Mouse (Mus musculus) cerebellum, postnatal 4 days (tissue): ENCODE results near the gene Cluh.

Experiments used
- DNase-seq, 2 experiments: peaks; one replicate each; pipeline ENCODE4 v3.0.0; 2022; ENCODE audit warnings: low spot score in 2 of 2, mixed read lengths in 1 of 2

Cluh gene

DNA sequence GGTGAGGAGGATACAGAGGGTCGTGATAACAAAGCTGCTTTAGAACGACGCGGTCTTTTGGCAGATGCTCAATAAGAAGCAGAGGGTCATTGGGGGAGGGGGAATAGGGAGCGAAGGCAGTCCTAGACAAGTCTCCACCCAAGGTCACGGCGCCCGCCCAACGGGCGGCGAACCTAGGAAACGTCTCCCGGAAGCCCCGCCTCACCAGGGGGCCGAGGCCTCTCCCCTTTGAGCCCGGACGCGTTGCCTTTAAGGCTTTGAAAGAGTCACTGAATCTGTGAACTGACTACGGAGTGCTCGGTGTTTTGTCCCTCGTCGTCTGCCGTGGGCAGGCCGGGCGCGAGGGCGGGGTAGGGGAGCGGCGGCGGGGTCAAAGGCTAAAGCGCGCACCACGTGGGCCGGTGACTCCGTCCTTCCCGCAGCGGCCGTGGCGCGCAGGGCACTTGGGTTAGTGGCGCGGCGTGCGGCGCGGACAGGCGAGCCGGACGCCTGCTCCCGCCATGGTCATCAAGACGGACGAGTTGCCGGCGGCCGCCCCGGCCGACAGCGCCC lies at the start of gene Cluh:
TSS of gene Cluh (plus strand) at position 401 of the 552 bp plus-strand sequence.
- DNase-seq: peak; percentile 94 to 97

DNA sequence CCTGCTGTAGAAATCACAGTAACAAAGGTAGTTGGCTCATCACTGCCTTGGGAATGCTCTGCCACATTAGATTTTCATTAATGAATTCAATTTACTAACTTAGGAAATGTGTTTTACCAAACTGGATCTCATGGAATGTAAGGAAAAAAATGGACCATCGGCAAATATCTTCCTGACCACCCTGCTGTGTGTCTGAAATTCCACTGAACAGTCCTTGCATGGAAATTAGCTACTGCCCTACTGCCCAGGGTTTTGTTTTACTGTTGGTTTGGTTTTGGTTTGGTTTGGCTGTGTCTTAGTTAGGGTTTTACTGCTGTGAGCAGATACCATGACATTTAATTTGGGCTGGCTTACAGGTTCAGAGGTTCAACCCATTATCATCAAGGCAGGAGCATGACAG lies 47.0 kb upstream of the Cluh start:
- no peak for DNase-seq

DNA sequence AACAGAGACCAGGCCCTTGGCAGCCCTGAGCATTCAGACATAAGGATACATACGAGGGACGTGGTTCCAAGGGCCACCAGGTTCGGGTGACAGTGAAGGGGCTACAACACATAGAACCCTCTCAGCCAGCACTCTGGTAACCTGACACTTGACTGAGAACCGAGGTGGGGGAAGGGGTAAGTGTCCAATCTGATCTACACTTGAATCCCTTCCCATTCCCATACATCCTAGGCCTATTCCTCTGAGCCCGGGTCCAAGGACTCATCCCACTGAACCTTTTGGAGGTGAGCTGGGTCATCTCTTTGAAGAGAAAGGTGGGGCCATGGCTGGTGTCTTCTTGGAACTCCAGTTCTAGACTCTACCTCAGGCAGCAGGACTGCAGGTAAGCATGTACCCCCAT lies 39.2 kb upstream of the Cluh start:
- DNase-seq: no peak

DNA sequence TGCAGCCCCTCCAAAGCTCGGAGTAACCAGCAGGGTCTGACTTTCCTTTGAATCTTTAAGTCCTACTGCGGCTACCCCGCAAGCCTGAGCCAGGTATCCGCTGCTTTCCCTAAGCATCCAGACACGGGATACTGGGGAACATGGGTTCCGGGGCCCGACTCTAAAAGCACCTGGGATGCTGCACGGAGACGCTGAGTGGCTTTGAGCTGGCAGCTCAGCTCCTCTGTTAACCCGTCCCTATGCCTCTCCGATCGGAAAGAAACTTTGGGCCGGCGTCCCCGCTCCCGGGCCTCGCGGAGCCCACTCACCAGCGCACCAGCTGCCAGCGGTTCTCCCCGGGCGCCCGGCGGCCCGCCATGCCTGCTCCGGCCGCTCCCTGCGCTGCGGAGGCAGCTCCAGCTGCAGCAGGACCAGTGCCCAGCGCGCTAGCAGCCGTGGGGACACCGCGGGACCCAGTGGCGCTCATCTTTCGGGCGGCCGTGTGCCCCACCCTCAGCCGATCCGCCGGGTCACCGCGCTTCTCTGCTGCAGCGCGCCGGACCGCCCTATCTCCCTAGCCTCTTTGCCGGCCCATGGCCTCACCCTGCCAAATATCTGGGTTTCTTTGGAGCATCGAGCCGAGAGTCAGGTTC lies 38.6 kb upstream of the Cluh start, which contains the start of gene Rap1gap2:
TSS of gene Rap1gap2 (minus strand) at position 371 of the 632 bp plus-strand sequence.
- DNase-seq: no peak

DNA sequence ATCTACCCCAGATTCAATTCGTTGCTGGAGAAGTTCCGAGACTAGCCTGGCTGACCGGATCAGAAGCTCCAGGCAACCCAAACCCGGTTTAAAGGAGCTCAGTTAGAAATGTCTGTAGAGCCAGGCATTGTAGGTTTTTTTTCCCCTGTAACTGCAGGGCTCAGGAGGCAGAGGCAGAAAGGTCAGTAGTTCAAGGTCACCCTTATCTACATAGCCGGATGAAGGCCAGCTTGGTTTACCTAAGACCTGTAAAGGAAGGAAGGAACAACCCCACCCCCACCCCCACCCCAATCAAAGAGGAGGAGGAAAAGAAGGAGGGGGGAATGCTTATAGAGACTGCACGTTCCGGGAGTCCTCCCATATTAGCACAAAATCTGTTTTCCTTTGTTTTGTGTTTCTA lies 37.9 kb upstream of the Cluh start:
- DNase-seq: no peak

DNA sequence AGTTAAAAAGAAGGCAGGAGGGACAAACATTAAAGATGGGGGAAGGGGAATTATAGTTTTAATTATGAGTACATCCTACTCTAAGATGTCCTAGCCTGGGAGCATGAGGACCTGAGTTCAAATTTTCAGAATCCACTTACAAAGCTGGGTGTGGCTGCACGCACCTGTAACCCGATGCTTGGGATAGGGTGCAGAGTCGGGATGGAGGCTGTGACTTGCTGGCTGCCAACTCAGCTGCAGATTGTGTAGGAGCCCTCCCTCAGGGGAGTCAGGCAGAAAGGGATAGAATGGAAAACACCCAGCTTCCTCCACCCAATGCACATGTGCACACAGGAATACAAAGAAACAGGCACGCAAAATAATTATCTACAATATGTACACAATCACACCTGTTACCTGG lies 35.9 kb upstream of the Cluh start:
- no peak for DNase-seq

DNA sequence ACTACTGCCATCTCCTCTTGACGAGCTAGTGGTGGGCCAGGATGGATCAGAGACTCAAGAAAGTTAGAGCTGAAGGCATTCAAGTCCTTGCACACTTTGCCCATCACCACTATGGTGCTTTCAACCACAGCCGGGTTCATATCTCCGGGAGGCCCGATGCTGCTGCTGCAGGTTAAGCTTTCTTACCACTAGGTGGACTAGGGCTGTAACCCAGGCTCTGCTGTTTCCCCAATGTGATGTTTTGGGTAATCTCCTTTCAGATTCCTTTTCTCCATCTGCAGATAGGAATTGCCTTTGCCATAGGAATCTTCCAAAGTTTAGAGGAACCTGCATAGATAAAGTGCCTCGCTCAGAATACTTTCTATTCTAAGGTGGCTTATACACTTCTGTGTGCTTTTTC lies 33.7 kb upstream of the Cluh start:
- DNase-seq: no peak

DNA sequence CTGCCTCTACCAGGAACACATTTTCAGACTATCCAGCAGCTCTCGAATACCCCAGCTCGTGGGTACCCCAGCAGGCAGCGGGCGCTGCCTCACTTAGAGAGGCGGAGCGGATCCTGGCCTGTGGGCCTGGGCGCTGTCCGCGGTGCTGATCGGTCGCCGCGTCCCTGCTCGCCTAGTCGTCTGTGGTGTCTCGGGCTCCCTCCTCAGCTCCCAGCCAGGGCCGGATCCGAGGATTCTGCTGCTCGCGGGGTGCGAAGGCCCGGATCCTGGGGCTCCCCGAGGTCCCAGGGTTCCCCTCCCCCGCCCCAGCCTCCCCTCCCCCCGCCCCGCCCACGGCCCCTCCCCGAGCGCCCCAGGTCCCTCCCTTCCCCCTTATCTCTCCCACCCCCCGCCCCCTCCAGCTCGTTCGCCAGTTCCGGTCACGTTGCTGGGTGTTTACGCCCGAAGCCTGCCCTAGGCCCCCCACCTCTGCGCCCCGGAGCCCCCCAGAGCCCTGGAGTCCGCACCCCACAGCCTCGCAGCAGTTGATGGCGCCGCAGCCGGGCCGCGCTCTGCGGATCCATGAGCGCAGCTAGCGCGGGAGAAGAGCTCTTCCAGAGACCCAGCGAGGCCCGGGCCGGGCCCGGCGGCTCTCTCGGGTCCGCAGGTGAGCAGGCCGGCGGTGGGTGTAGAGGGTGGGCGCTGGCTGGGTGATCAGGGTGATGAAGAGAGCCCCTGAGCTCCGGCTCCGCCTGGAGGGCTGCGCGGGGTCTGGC lies 29.9 kb upstream of the Cluh start, which contains the start of gene Ccdc92b:
TSS of gene Ccdc92b (plus strand) at position 405 of the 755 bp plus-strand sequence.
- peak; percentile 56 to 68 for DNase-seq

DNA sequence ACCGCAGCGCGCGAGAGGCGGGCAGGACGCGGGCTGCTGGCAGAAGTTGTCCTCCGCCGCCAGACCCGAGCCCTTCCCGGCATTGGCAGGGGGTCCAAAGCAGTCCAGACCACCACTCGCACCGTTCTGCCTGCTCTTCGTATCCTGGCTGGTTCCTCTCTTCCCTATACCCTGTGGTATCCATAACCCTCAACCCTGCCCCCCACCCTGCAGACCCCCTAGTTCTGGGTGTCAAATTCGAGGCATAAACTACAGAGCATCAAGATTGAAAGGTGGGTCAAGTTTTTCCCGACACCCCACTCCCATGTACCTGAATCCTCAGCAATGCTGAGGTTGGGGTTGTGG lies 29.4 kb upstream of the Cluh start:
- no peak for DNase-seq

DNA sequence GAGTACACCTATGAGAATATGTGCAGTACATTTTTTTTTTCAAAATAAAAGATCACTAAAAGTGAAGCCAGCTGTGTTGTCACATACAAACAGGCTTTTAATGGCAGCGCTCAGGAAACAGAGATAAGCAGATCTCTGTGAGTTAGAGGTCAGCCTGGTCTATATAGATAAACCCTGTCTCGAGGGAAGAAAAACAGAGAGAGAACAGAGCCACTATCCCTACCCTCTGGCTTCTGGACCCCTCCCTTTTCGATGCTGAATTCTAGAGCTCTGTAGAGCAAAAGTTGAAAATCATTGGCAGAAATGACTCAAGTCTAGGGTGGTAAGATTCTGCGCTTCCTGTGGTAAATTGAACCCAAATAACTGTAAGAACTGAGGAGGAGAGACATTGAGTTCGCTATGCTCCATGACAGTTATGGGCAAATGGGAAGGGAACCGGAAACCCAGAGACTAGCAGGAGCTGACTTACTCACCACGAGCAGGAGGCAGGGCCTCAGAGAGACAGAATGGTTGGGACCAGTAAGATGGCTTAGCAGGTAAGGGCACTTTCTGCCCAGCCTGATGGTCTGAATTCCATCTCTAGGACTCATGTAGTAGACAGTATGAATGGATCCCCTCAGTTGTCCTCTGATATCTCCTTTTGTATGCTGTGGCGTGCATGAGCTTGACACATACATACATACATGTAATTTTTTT lies 27.2 kb upstream of the Cluh start:
- DNase-seq: no peak

DNA sequence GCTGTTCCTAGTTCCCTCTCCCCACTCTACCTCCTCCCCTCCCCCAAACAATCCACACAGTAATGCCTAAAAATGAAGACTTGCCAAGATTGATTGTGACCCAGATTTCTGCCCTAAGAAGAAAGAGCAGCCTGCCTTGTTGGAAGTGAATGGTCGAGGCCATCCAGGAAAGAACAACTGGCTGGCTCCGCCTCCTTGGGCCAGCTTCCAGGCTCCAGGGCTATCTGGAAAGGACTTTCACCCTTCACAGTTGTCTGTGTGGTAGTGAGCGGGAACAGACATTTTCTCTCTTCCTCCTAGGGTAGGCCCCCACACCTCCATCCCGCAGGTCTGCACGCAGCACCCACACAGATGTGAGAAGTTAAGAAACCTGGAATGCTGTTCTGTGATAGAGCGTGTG lies 25.6 kb upstream of the Cluh start:
- no peak for DNase-seq

DNA sequence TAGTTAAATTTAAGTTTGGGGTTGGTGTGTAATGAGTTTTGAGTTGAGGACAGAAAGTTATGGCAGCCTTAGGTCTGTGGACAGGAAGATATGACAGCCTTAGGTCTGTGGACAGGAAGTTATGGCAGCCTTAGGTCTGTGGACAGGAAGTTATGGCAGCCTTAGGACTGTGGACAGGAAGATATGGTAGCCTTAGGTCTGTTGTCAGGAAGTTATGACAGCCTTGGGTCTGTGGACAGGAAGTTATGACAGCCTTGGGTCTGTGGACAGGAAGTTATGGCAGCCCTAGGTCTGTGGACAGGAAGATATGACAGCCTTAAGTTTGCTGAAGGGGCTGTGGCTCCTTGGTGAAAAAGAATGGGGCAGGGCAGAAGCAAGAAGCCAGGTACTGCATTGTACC lies 24.0 kb upstream of the Cluh start:
- DNase-seq: no peak

DNA sequence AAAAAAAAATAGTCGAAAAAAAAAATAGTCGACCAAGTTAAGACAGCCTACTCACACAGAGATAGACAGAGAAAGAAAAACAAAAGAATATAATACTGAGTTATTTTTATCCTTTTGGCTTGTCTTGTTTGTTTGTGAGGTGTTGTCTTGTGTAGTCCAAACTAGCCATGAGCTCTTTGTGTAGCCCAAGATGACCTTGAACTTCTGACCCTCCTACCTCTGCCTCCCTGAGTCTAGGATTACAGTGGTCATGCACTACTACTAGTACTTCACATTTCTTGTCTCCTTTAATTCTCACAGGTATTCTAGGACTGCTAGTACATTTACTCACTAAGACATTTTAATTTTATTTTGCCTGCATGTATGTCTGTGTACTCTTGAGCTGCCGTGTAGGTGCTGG lies 21.8 kb upstream of the Cluh start:
- no peak for DNase-seq

DNA sequence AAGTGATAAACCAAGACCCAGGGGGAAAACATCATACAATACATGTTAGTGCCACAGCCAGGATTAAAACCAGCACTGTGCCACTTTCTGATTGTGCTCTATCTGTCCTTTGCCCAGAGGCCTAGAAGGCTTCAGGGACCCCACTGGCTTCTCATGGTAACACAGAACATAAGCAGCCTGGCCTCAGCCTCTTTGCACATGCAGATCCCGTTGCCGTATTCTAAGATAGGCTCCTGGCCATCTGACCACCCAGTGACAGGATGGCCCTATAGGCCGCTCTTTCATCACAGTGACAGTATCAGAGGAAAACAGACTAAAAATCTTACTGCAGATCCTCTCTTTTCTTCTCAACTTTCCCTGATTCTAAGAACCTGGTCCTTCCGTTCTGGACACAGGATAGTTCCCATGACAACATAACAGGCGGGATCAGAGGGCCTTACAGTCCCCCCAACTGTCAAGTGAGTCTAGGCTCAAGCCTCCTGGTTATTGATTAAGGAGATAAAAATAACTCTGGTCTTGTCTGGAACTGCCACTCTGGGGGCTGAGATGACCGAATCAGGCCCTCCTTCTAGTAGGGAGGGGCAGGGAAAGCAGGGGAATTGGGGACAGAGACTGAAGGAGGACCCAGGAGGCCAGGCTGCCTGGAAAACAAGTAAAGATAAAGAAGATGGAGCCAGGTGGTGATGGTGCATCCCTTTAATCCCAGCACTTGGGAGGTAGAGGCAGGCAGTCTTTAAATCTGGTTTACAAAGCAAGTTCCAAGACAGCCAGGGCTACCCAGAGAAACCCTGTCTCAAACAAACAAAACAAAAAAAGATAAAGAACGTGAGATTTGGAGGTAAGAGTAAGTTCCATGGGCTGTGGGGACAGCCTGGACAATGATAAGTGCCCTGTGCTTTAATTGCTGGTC lies 17.2 kb upstream of the Cluh start:
- no peak for DNase-seq

DNA sequence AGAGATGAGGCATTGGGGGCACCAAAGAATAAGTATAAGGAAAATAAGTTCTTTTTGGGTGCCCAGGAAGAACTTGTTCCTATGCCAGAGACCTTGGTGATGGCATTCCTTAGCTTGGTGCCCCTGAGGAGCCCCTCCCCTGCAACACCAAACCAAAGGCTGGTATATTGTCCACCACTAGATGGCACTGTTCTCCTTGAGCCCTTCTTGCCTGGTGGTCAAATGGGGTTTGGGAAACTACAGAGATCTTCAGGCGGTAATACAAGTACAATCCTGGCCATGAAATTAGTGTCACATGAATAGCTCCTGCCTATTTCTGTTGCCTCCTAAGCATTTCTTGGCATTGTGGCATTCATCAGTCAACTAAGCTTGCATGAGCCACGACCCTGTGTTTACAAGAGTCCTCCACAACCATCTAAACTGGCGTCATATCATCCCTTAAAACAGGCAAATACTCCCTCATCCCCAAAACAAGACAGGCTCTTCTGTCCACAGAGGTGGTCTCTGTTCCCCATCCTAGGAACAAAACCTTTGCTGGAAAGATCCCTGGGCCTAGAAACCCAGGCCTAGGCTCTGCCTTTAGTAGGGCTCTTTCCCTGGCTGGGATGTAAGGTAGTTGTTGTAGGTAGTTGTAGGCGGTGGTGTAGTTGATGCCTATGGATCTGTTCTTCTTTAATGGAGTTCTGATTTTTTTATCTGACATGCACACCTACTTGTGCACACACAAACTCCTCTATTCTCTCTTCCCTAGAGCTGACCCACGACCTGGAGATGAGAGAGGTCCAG lies 14.6 kb upstream of the Cluh start:
- DNase-seq: peak in 1 of 2 experiments; percentile 72

DNA sequence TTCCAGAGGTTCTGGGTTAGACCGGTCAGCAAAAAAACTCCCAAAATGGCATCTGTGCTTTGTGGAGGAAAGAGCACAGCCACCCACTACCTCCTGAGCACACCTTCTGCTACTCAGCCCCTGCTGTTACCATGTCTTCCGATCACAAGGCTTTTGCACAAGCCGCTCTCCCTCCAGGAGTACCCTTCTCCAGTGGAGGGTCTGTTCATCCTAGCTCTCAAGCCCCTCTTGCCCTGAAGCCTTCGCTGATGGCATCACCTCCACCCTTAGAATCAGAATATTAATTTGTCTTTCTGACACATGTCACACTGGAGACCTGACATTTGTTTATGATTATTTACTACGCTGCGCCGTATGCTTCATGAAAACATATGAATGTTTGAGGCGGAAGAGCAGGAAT lies 11.8 kb upstream of the Cluh start:
- DNase-seq: no peak

DNA sequence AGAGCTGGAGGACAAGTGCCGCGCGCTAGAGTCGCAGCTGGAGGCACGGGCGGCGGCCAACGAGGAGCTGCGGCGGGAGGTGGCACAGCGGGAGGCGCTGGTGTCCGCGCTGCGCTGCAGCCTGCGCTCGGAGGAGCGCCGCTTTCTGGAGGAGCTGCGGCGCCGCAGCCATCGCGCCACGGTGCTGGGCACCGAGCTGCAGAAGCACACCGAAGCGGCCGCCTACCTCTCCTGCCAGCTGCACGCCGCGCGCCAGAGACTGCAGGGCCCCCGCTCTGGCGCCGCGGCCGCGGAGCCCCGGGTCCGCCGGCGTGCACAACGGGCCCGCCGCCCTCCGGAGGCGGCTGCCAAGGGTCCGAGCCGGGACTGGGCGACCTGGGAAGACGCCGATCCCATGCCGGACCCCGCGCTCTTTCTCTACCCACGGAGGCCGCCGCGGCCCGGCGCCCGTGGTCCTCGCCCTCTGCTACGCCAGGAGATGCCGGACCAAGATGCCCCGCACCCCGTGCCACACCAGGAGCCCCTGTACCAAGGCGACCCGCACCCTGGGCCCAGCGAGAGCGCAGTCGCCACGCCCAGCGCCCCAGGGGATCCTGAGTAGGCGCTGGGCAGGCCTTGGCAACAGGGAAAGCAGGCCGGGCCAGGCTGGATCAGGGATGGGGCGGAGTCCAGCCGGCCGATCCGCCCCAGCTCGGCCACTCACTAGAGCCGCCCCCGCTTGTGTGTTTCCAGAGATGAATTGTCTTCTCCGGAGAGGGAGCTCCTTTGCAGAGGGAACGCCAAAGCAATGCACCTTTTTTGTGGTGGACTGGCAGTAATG lies 11.1 kb upstream of the Cluh start:
- peak; percentile 42 to 70 for DNase-seq

DNA sequence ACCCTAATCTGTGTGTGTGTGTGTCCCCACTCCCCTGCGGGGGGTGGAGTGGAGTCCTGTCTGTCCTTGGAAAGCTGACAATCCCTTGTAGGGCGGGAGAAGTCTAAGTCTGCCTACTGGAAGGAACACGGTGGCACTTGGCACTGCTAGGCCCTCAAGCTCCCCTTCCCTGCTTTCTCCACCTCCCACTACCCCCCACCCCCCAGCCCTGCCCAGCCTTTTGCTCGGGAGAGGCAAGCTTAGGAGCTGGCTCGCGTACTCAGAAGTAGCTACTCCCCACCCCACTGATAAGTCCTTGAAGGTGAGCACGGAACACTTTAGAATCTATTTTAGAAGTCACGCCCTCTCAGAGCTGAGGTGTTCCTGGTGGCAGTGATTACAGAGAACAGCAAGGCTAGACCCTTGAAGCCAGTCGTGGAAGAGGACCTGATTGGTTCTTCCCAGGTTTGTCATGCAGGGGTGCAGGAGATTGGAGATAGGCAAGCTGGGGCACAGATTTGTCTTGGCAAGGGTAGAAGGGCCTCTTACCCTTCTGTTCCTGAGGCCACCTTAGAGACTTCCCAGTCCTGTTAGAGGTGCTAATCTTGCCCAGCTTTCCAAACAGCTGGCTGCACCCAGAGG lies 10.4 kb upstream of the Cluh start:
- no peak for DNase-seq

DNA sequence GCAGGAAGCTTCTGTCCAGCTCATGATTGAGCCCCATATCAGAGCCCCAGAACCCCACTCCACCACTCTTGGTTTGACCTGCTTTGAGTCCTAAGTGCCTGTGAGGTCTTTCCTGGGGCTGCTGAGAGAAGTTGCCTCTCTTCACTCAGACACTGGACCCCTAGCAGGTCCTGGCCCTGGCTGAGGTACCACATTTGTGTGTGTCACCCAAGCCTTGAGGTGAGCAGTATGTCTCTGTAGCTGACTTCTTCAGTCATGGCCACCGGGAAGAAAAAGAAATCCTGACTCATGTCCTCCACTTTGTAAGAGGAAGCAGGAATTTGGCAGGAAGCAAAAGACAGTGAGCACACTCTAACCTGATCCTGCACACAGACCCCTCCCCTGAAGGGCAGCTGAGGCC lies 9.7 kb upstream of the Cluh start:
- no peak for DNase-seq
